Mouse (Mus musculus) cerebellum, adult 2 months (tissue): Measurements from ENCODE around the gene Acad10.

Source experiments
- CTCF ChIP-seq: fragments of 200-500 bp; IDR thresholded peaks from 2 replicates; pipeline ENCODE4 v1.5.1; 2011; ENCODE audit warnings: low read depth, mild to moderate bottlenecking, control low read depth, low read length, moderate library complexity, borderline replicate concordance; ENCODE audit not compliant: insufficient read depth
- POLR2A ChIP-seq: fragments of 200-500 bp; IDR thresholded peaks from 2 replicates; pipeline ENCODE4 v1.6.1; 2011; ENCODE audit warnings: low read length, control low read depth, borderline replicate concordance; ENCODE audit not compliant: insufficient read depth

DNA sequence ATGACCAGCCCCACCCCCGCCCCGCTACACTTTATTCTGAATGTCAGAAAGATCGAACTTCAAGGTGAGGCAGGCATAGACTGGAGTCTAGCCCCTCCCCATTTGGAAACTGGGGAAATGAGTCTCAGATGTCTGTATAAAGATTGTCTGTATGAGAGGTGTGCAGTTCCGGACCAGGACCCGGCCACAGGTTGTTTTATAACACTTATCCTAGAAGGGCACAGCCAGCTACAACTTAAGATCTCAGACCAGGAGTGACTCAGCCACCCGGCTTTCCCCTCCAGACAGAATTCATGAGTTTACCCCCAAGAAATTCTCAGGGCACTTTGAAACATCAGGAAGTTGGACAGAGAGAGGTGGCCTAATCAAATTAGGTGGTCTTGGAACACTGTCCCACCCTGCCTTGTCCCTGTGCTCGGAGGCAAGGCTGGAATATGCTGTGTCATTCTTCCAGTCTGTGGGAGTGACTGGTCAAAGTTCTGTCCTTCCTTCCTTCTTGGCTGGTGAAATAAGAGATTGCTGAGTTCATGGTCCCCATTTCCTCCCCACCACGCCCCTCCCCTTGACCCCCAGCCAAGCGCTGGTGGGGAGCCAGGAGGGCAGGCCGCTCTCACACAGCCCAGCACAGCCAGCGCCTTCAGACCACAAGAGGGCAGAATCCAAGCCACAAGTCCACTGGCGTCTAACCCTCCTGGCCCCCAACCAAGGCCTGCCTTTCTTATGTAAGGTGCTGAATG, 76.4 kb downstream of the Acad10 start:
- TF ChIP-seq POLR2A (no peak), CTCF (peak; percentile 60)
